Mouse (Mus musculus): ENCODE results near the gene Adgrl3.

GRCm38 (mm10) chr5:81347571-81347970, 327.6 kb downstream of the Adgrl3 start:
- TF ChIP-seq CTCF (IDR thresholded peaks at IDR 0.05 in 2 of 3, conservative IDR thresholded peaks at IDR 0.05 in 1 of 3; ENCODE audit: control insufficient read depth in 1 of 3, insufficient read depth in 1 of 3, low read depth in 2 of 3, low read length in 3 of 3, poor library complexity in 1 of 3, severe bottlenecking in 1 of 3) (no peak), TAL1 (IDR thresholded peaks at IDR 0.05; ENCODE audit: low read length) (no peak), RAD21 (IDR thresholded peaks at IDR 0.05; ENCODE audit: low read depth, low read length) (no peak), MYC (IDR thresholded peaks at IDR 0.05; ENCODE audit: low read depth, low read length) (no peak)
